Mouse (Mus musculus) liver, embryonic 12.5 days (tissue): ENCODE data around the gene St6gal1. TPM values are rescaled to one million over a fixed set of nuclear protein-coding genes. Genes with fewer than 3 reads are reported as not detected.

Source experiments
- ATAC-seq: fragments of 200-750 bp; cut with Nextera tagmentation; 2 replicates; pipeline ENCODE4 v1.8.0; 2017; ENCODE audit warnings: moderate number of reproducible peaks, mild to moderate bottlenecking, moderate library complexity
- H3K27ac ChIP-seq: fragments of 300-500 bp; sonication (generic); 2 replicates; pipeline ENCODE4 v1.5.1; 2016; ENCODE audit warnings: mild to moderate bottlenecking
- H3K27me3 ChIP-seq: fragments of 300-500 bp; sonication (generic); replicated peaks from 2 replicates; pipeline ENCODE4 v1.6.1; 2016; ENCODE audit warnings: mild to moderate bottlenecking, moderate library complexity
- H3K36me3 ChIP-seq: fragments of 300-500 bp; sonication (generic); 2 replicates; pipeline ENCODE4 v1.6.1; 2016; ENCODE audit warnings: mild to moderate bottlenecking, moderate library complexity
- H3K4me1 ChIP-seq: fragments of 300-500 bp; sonication (generic); 2 replicates; pipeline ENCODE4 v1.6.1; 2016
- H3K4me2 ChIP-seq: fragments of 300-500 bp; sonication (generic); 2 replicates; pipeline ENCODE4 v1.6.1; 2016; ENCODE audit warnings: mild to moderate bottlenecking, moderate library complexity
- H3K4me3 ChIP-seq: fragments of 300-500 bp; sonication (generic); 2 replicates; pipeline ENCODE4 v1.5.1; 2016; ENCODE audit warnings: mild to moderate bottlenecking, moderate library complexity
- H3K9ac ChIP-seq: fragments of 300-500 bp; sonication (generic); 2 replicates; pipeline ENCODE4 v1.6.1; 2016; ENCODE audit warnings: mild to moderate bottlenecking, moderate library complexity
- H3K9me3 ChIP-seq: fragments of 300-500 bp; sonication (generic); replicated peaks from 2 replicates; pipeline ENCODE4 v1.6.1; 2016; ENCODE audit warnings: mild to moderate bottlenecking, moderate library complexity
- WGBS: fragments of 180-500 bp; shearing (Covaris S2); methylation state at CpG from one replicate; pipeline ENCODE4 v1.1.7; 2016; ENCODE audit not compliant: insufficient replicate concordance; 5-methylcytosine and 5-hydroxymethylcytosine counted together
- polyA plus RNA-seq: library from polyadenylated mRNA; unstranded; fragments of >200 nt; fragmentation: Nextera tagmentation; extraction: Ambion mirVana; gene quantifications from 2 replicates; pipeline ENCODE4 v1.2.1, GENCODE M21; 2016

Gene St6gal1
- polyA plus RNA-seq, 1 experiment from 2014 or later: 7.5 TPM

DNA sequence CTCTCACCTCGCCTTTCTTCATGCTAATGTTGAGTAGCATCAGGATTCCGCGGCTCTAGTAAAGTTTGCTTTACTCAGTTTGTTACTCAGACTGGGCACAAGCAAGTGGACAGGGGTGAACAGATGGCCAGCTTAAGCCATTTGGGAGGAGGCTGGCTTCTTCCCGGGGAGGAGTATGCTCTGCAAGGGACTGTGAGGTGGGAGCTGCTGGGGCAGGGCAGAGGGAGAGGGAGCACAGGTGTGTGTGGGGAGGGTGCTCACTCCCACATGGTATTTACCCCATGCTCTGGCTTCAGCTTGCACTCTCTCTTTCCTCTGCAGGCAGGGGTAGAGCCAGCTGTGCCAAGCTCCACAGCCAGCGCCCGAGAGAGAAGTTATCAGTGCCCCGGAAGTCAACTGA, 32.1 kb downstream of the St6gal1 start:
- no peak overlapping the region for H3K27ac ChIP-seq
- H3K4me2 ChIP-seq: no peak overlapping the region
- H3K9me3 ChIP-seq: no peaks in the 10 kb centered on the region
- H3K9ac ChIP-seq: no peak overlapping the region
- no peak for ATAC-seq
- H3K27me3 ChIP-seq: peaks cover 54% of the 10 kb centered on the region
- 44% methylated on average over 7 of the region's 7 CpGs for WGBS
- H3K36me3 ChIP-seq: no peaks in the 10 kb centered on the region
- no peaks in the 10 kb centered on the region for H3K4me1 ChIP-seq
- no peak overlapping the region for H3K4me3 ChIP-seq

GRCm38 (mm10) chr16:23258429-23258822, 33.9 kb downstream of the St6gal1 start:
- 23% methylated on average over 7 of the region's 7 CpGs for WGBS
- Histone ChIP-seq H3K36me3 (no peaks in the 10 kb centered on the region), H3K4me2 (no peak overlapping the region), H3K9ac (no peak overlapping the region), H3K4me3 (no peak overlapping the region), H3K9me3 (no peaks in the 10 kb centered on the region), H3K27ac (no peak overlapping the region), H3K4me1 (no peaks in the 10 kb centered on the region), H3K27me3 (peaks cover 55% of the 10 kb centered on the region)
- ATAC-seq: no peak

GRCm38 (mm10) chr16:23258823-23259457, 34.4 kb downstream of the St6gal1 start:
- H3K9me3 ChIP-seq: no peaks in the 10 kb centered on the region
- H3K36me3 ChIP-seq: peaks cover under 1% of the 10 kb centered on the region; the same call in 1 of the 2 replicates
- no peak for ATAC-seq
- WGBS: 16% methylated on average over 4 of the region's 4 CpGs
- H3K27me3 ChIP-seq: peaks cover 56% of the 10 kb centered on the region
- H3K27ac ChIP-seq: no peak overlapping the region
- no peak overlapping the region for H3K4me3 ChIP-seq
- H3K9ac ChIP-seq: no peak overlapping the region
- no peak overlapping the region for H3K4me2 ChIP-seq
- H3K4me1 ChIP-seq: no peaks in the 10 kb centered on the region

GRCm38 (mm10) chr16:23259580-23259979, 35.0 kb downstream of the St6gal1 start:
- H3K27me3 ChIP-seq: peaks cover 56% of the 10 kb centered on the region
- H3K27ac ChIP-seq: no peak overlapping the region
- peaks cover 4% of the 10 kb centered on the region; the same call in 1 of the 2 replicates for H3K36me3 ChIP-seq
- no peak overlapping the region for H3K4me3 ChIP-seq
- H3K4me2 ChIP-seq: no peak overlapping the region
- ATAC-seq: no peak
- no peaks in the 10 kb centered on the region for H3K9me3 ChIP-seq
- WGBS: 29% methylated on average over 3 of the region's 3 CpGs
- H3K4me1 ChIP-seq: no peaks in the 10 kb centered on the region
- H3K9ac ChIP-seq: no peak overlapping the region

DNA sequence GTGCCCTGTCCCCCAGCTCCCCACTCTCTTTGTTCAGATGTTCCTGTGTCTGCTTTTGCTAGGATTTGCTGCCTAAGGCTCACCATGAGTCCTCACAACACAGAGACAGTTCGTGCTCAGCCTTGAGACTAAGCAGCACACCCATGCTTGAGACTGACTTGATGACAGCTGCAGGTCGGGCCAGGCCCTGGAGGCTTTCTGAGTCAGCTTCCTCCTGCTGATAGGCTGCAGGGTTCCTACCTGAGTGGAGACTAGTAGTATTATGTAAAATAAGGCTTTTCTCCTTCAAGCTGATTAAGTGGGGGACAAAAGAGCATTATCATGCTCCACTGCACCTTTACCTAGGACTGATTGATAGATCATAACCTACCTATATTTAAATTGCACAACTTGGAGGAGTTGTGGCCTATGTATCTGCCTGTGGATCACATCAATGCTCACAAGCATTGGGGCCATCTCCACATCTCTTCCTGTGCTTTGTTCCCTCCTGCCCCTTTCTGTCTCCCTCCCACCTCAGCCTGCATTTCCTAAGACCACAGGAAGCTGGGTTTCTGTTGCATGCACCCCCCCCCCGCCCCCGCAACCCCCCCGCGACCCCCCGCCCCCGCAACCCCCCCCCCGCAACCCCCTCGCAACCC, 37.7 kb downstream of the St6gal1 start:
- WGBS: 10% methylated on average over 5 of the region's 10 CpGs
- peaks cover 46% of the 10 kb centered on the region for H3K27me3 ChIP-seq
- ATAC-seq: no peak
- H3K4me3 ChIP-seq: no peak overlapping the region
- H3K4me1 ChIP-seq: no peaks in the 10 kb centered on the region
- H3K27ac ChIP-seq: no peak overlapping the region
- H3K9ac ChIP-seq: no peak overlapping the region
- H3K36me3 ChIP-seq: peaks cover 4% of the 10 kb centered on the region; the same call in 1 of the 2 replicates
- H3K4me2 ChIP-seq: no peak overlapping the region
- H3K9me3 ChIP-seq: no peaks in the 10 kb centered on the region

DNA sequence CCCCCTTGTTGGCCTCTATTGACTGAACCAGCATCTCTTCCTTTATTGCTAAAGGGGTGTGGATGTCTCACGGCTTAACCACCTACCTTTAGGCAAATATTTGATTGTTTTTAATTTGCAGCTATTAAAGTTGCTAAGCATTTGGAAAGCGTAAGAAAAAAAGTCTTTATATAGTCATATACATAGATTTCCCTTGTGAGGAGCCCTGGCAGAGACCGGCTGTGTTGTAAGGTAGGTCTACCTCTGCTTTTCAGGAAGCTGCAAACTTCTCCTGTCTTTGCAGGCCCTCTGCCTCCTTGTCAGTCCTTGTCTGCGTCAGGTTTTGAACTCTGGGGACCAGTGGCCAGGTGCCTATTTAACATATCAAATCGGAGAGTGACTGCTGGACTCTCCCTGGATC, 38.3 kb downstream of the St6gal1 start:
- no peak for ATAC-seq
- Histone ChIP-seq H3K9me3 (no peaks in the 10 kb centered on the region), H3K4me2 (no peak overlapping the region), H3K4me3 (no peak overlapping the region), H3K27me3 (peaks cover 40% of the 10 kb centered on the region), H3K27ac (no peak overlapping the region), H3K36me3 (peaks cover 4% of the 10 kb centered on the region; the same call in 1 of the 2 replicates), H3K4me1 (no peaks in the 10 kb centered on the region), H3K9ac (no peak overlapping the region)
- 41% methylated on average over 5 of the region's 5 CpGs for WGBS

- no peak for ATAC-seq
- peaks cover 21% of the 10 kb centered on the region; the same call in 1 of the 2 replicates for H3K27me3 ChIP-seq
- no peaks in the 10 kb centered on the region for H3K9me3 ChIP-seq
- peaks cover 4% of the 10 kb centered on the region; the same call in 1 of the 2 replicates for H3K36me3 ChIP-seq
- no peak overlapping the region for H3K9ac ChIP-seq
- peaks cover 7% of the 10 kb centered on the region for H3K4me1 ChIP-seq
- no peak overlapping the region for H3K27ac ChIP-seq
- WGBS: 71% methylated on average over 12 of the region's 12 CpGs
- H3K4me2 ChIP-seq: no peak overlapping the region
- H3K4me3 ChIP-seq: no peak overlapping the region
Measured at GRCm38 (mm10) chr16:23264999-23265398, 40.5 kb downstream of the St6gal1 start.

GRCm38 (mm10) chr16:23265481-23265880, 40.9 kb downstream of the St6gal1 start:
- peaks cover 4% of the 10 kb centered on the region; the same call in 1 of the 2 replicates for H3K36me3 ChIP-seq
- no peak for ATAC-seq
- peaks cover 21% of the 10 kb centered on the region; the same call in 1 of the 2 replicates for H3K27me3 ChIP-seq
- no peak overlapping the region for H3K9ac ChIP-seq
- 73% methylated on average over 6 of the region's 6 CpGs for WGBS
- no peak overlapping the region for H3K4me2 ChIP-seq
- H3K27ac ChIP-seq: no peak overlapping the region
- no peaks in the 10 kb centered on the region for H3K9me3 ChIP-seq
- no peak overlapping the region for H3K4me3 ChIP-seq
- peaks cover 12% of the 10 kb centered on the region for H3K4me1 ChIP-seq

DNA sequence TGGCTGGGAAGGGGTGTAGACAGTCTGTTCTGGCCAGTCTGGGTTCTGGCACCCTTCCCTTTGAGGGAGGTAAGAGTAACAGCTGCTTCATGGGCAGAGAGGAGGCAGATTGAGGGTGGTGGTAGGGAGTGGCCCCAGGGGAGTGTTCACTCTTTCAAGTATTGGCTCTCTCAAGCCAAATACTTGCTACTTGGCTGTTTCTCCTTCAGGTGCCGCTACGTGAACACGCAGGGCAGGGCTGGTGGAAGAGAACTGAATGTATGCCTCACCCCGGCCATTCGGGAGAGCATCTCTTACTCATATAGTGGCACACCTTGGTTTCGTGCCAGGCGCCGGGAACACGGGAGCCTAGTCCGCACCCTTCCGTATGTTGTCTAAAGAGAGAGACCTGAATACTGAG, 41.8 kb downstream of the St6gal1 start:
- peaks cover 4% of the 10 kb centered on the region; the same call in 1 of the 2 replicates for H3K36me3 ChIP-seq
- no peaks in the 10 kb centered on the region for H3K9me3 ChIP-seq
- no peak overlapping the region for H3K27ac ChIP-seq
- no peak for ATAC-seq
- peaks cover 18% of the 10 kb centered on the region for H3K4me1 ChIP-seq
- peaks cover 17% of the 10 kb centered on the region; the same call in 1 of the 2 replicates for H3K27me3 ChIP-seq
- H3K4me3 ChIP-seq: no peak overlapping the region
- no peak overlapping the region for H3K4me2 ChIP-seq
- 83% methylated on average over 11 of the region's 11 CpGs for WGBS
- no peak overlapping the region for H3K9ac ChIP-seq

GRCm38 (mm10) chr16:23266896-23267295, 42.4 kb downstream of the St6gal1 start:
- ATAC-seq: no peak
- Histone ChIP-seq H3K4me3 (no peak overlapping the region), H3K27me3 (peaks cover 11% of the 10 kb centered on the region; the same call in 1 of the 2 replicates), H3K9me3 (no peaks in the 10 kb centered on the region), H3K9ac (no peak overlapping the region), H3K4me1 (peaks cover 22% of the 10 kb centered on the region), H3K27ac (no peak overlapping the region), H3K36me3 (peaks cover 4% of the 10 kb centered on the region; the same call in 1 of the 2 replicates), H3K4me2 (no peak overlapping the region)
- WGBS: 64% methylated on average over 4 of the region's 4 CpGs

DNA sequence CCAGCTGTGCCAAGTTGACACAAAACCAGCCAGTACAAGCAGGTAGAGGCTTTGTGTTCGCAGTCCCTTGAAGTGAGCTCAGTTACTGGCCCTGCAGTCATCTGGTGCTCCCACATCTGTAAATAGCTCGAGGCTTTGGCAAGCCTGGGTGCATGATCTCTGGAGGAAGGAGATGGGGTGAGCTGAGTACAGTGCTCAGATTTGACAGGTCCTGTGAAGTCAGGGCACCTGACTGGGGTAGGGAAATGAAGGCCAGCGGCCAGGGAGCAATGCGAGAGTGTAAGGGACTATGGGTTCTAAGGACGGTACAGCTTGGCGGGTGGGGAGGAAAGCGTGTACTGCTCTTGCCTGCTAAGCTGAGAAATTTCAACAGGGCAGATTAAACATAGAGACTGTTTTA, 43.7 kb downstream of the St6gal1 start:
- WGBS: 71% methylated on average over 7 of the region's 7 CpGs
- ATAC-seq: no peak
- H3K4me1 ChIP-seq: peaks cover 35% of the 10 kb centered on the region
- no peak overlapping the region for H3K9ac ChIP-seq
- H3K9me3 ChIP-seq: no peaks in the 10 kb centered on the region
- H3K4me3 ChIP-seq: no peak overlapping the region
- H3K36me3 ChIP-seq: peaks cover 4% of the 10 kb centered on the region; the same call in 1 of the 2 replicates
- H3K27ac ChIP-seq: no peak overlapping the region
- H3K4me2 ChIP-seq: no peak overlapping the region
- peaks cover 15% of the 10 kb centered on the region; the same call in 1 of the 2 replicates for H3K27me3 ChIP-seq
